Mouse (Mus musculus): ENCODE measurements at regions not wholly inside any gene's neighbourhood (a gene's known extent, or its start where the extent isn't known, plus 50 kb on each side); places are given as distances from the start of the nearest gene placed in this dataset.

DNA sequence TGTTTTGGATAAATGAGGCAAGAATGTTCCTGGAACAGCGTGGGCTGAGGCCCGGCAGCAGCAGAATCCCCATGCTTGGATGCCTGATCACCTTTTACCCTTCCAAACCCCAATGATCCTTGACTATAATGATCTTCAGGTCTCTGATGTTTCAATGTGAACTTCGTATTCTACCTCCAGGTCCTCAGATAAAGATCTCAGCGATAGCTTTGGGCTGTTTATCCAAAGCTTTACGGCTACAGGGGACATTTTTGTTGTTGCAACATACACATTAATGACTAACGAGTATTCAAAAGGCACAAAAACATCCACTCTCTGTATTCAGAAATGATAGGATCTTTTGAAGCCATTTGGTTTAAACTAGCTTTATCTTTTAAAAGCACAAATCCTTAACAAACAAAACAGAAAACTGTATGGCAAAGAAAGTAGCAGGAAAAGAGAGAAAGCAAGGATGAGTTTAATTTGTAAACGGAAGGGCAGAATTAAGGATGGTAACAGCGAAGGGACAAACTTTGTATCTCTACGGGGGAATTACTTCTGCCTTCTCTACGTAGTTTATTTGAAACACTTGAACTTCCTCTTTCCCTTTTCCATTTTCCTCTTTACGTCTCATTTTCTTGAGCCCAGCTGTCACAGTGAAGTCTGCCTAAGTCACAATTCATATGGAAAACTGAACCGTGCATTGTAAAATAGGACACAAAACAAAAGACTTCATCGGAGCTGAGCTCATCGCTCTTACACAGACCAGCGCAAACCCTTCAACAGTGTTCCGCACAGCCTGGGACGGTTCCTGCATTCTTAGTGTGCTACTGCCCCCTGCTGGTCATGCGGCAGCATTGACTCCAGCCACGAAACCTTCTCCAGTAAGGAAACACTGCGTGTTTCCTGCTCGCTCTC lies 145.4 kb upstream of the Ccdc54 start (continued):
- peak; percentile 30; the same call in 1 of the 2 replicates for TF ChIP-seq GATA1 (IDR thresholded peaks at IDR 0.05; ENCODE audit: low read depth, low read length)
- no peak for TF ChIP-seq MYB (IDR thresholded peaks at IDR 0.05; ENCODE audit: low read depth, low read length)
- no peak for TF ChIP-seq CHD2 (IDR thresholded peaks at IDR 0.05; ENCODE audit: low read length)
- TF ChIP-seq GABPA (IDR thresholded peaks at IDR 0.05; ENCODE audit: low read depth, low read length), result no peak
- TF ChIP-seq RAD21 (IDR thresholded peaks at IDR 0.05; ENCODE audit: low read depth, low read length), result peak; percentile 99

DNA sequence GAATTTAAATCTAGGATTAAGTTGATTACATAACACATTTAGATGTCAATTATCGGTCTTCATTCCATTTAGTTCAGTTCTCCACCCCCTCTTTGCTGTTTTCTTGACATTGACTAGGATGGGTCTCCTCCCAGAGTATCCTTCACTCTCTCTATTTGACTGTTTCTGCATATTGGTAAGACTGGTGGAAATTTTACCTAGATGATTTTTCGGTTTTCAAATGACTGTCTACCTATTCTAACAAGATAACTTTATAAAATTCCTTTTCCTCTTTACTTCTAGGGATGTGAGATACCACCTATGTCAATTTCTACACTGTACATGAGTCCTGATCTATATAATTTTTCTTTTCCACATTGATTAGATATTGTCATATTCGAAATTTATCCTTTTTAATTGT lies 142.4 kb upstream of the Ccdc54 start:
- peaks cover 0 to 8% of the 10 kb centered on the region in 2 experiments for H3K4me1 ChIP-seq (ENCODE audit: control insufficient read depth in 1 of 2, insufficient read depth in 2 of 2, low read length in 2 of 2)
- TF ChIP-seq BHLHE40 (IDR thresholded peaks at IDR 0.05; ENCODE audit: borderline replicate concordance, low read depth, low read length) (no peak), E2F4 (IDR thresholded peaks at IDR 0.05; ENCODE audit: borderline replicate concordance, low read depth, low read length) (no peak), NELFE (IDR thresholded peaks at IDR 0.05; ENCODE audit: low read depth, low read length) (no peak), KAT2A (conservative IDR thresholded peaks at IDR 0.05; ENCODE audit: low read depth, low read length) (no peak), TCF12 (IDR thresholded peaks at IDR 0.05; ENCODE audit: low read depth, low read length) (no peak), ETS1 (IDR thresholded peaks at IDR 0.05; ENCODE audit: low read depth, low read length) (no peak), ZMIZ1 (IDR thresholded peaks at IDR 0.05; ENCODE audit: low read depth, low read length) (no peak), GABPA (IDR thresholded peaks at IDR 0.05; ENCODE audit: low read depth, low read length) (no peak)
- no peaks in the 10 kb centered on the region for H3K9me3 ChIP-seq (replicated peaks; ENCODE audit: insufficient read depth, low read length)
- no peaks in the 10 kb centered on the region for H3K79me2 ChIP-seq (ENCODE audit: control insufficient read depth, insufficient read depth, low read length, poor library complexity)
- H3K4me3 ChIP-seq (ENCODE audit: control insufficient read depth in 1 of 2, insufficient read depth in 1 of 2, low read depth in 2 of 2, low read length in 2 of 2), result no peak overlapping the region
- no peak overlapping the region for H3K9ac ChIP-seq (ENCODE audit: control insufficient read depth, low read depth, low read length, poor library complexity, severe bottlenecking)
- no peaks in the 10 kb centered on the region for H3K27me3 ChIP-seq (ENCODE audit: control insufficient read depth in 1 of 2, insufficient read depth in 2 of 2, low read length in 2 of 2)
- peaks cover 0 to 10% of the 10 kb centered on the region in 2 experiments; a peak in 2 of 4 replicates for H3K36me3 ChIP-seq (ENCODE audit: control insufficient read depth in 1 of 2, insufficient read depth in 2 of 2, low read length in 2 of 2)
- no peak overlapping the region for H3K27ac ChIP-seq (ENCODE audit: control insufficient read depth, low read depth, low read length)
- DNase-seq (ENCODE audit: low read depth, low spot score), result no peak

DNA sequence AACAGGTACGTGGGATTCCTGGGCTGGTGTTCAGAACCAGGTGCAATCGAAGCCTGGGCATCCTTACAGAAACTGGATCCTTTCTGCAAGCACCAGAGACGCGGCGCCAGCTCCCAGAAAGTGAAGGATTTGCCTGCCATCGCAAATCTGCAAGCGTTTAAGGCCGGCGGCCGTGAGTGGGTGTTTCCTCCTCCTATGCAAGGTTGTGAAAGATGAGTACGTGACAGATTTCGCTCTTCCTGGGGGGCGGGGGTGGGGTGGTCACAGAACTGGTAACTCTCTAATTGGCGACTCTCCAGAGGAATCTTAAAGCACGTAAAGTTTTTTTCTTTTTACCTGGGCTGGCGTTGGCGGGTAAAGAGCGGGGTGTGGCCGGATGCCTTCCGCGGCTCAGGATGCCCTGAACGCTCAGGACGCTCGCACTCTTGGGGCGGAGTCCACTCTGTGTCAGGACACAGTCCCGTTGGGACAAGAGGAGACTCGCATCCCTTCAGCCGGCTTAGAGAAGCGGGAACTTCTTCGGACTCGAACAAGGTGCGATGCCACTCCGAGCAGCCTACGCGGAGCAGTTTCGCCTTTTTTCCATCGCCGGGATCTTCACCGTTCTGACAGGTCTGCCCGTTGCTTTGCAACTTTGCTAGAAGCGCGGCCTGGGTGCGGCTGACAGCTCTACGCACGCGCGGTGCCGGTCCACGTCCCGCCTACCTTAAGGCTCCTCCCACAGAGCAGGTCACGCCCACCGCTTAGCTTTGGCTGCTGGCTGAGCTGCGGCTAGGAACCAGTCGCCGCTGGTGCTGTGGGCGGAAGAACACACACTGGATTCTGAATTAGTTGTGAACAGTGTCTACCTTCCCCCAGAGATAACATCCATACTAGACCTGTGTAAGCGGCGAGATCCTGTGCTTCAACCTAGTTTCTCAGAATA lies 141.4 kb upstream of the Ccdc54 start:
- Histone ChIP-seq H3K9me3 (replicated peaks; ENCODE audit: insufficient read depth, low read length) (no peaks in the 10 kb centered on the region), H3K36me3 (ENCODE audit: control insufficient read depth in 1 of 2, insufficient read depth in 2 of 2, low read length in 2 of 2) (peaks cover 0 to 10% of the 10 kb centered on the region in 2 experiments; a peak in 2 of 4 replicates), H3K9ac (ENCODE audit: control insufficient read depth, low read depth, low read length, poor library complexity, severe bottlenecking) (peak overlapping the region; percentile 59), H3K27me3 (ENCODE audit: control insufficient read depth in 1 of 2, insufficient read depth in 2 of 2, low read length in 2 of 2) (no peaks in the 10 kb centered on the region), H3K27ac (ENCODE audit: control insufficient read depth, low read depth, low read length) (peak overlapping the region; percentile 42), H3K4me3 (ENCODE audit: control insufficient read depth in 1 of 2, insufficient read depth in 1 of 2, low read depth in 2 of 2, low read length in 2 of 2) (peak overlapping the region; percentile 61 to 84), H3K4me1 (ENCODE audit: control insufficient read depth in 1 of 2, insufficient read depth in 2 of 2, low read length in 2 of 2) (peaks cover 0 to 8% of the 10 kb centered on the region in 2 experiments), H3K79me2 (ENCODE audit: control insufficient read depth, insufficient read depth, low read length, poor library complexity) (no peaks in the 10 kb centered on the region)
- DNase-seq (ENCODE audit: low read depth, low spot score), result peak; percentile 97
- TF ChIP-seq MXI1 (IDR thresholded peaks at IDR 0.05; ENCODE audit: low read depth, low read length) (no peak), GABPA (IDR thresholded peaks at IDR 0.05; ENCODE audit: low read depth, low read length) (no peak), MEF2A (IDR thresholded peaks at IDR 0.05; ENCODE audit: extremely low read depth, insufficient replicate concordance, low read depth, low read length, poor library complexity, severe bottlenecking) (no peak), ZMIZ1 (IDR thresholded peaks at IDR 0.05; ENCODE audit: low read depth, low read length) (peak; percentile 58), E2F4 (IDR thresholded peaks at IDR 0.05; ENCODE audit: borderline replicate concordance, low read depth, low read length) (peak; percentile 45; the same call in 1 of the 2 replicates), SMC3 (IDR thresholded peaks at IDR 0.05; ENCODE audit: low read depth, low read length) (no peak), POLR2AphosphoS2 (IDR thresholded peaks at IDR 0.05; ENCODE audit: low read length) (peak; percentile 66; the same call in 1 of the 2 replicates), GATA1 (IDR thresholded peaks at IDR 0.05; ENCODE audit: low read depth, low read length) (peak; percentile 56; the same call in 1 of the 2 replicates), TAL1 (IDR thresholded peaks at IDR 0.05; ENCODE audit: low read length) (no peak), UBTF (IDR thresholded peaks at IDR 0.05; ENCODE audit: borderline replicate concordance, insufficient read depth, low read depth, low read length) (no peak), TBP (IDR thresholded peaks at IDR 0.05; ENCODE audit: low read depth, low read length) (peak; percentile 83), ELF1 (IDR thresholded peaks at IDR 0.05; ENCODE audit: low read depth, low read length) (peak; percentile 25; the same call in 1 of the 2 replicates), JUND (IDR thresholded peaks at IDR 0.05; ENCODE audit: low read depth, low read length) (no peak), BHLHE40 (IDR thresholded peaks at IDR 0.05; ENCODE audit: borderline replicate concordance, low read depth, low read length) (no peak), ZC3H11A (IDR thresholded peaks at IDR 0.05; ENCODE audit: low read depth, low read length) (no peak), SIN3A (IDR thresholded peaks at IDR 0.05; ENCODE audit: low read length) (peak; percentile 79), RAD21 (IDR thresholded peaks at IDR 0.05; ENCODE audit: low read depth, low read length) (no peak), ETS1 (IDR thresholded peaks at IDR 0.05; ENCODE audit: low read depth, low read length) (no peak)

Measured in MEL (cell line).